Comparison of ENCODE assay signal across 17 mouse cellular contexts in the genomic region with DNA sequence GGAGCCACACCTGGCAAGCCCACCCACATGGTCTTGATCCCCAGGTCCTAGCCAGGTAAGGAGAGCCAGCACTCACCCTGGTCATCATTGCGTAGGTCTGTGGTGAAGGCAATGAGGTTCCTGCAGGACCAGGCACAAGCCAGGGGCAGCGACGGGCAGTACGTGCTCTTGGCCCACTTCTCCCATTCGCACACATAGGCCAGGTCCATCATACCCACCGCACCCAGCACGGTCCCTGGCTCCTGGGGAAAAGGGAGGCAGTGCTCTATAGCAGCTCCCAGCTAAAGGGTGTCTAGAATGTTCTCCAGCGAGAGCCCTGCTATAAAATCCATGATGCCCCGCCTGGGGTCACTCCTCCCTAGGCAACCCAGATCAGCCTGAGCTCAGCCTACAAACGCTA. TPM values are rescaled to one million over a fixed set of nuclear protein-coding genes. Genes with fewer than 3 reads are reported as not detected.
DNase-seq lines count a peak whose midpoint lies in the region; ATAC-seq and TF ChIP-seq lines count a peak whose summit lies in the region.
"Had no signal": no experiment of that assay in that cellular context is flagged by ENCODE, and none has a peak within 500 bp of the region (broad histone marks: within the 10 kb centered on the region; RNA-seq: fewer than 3 reads in every experiment).

No protein-coding gene starts in this region.

- H3K27me3 ChIP-seq in forebrain, embryonic 13.5 days = 0 out of 2 replicates have a peak, but pooled peaks cover 7% of the 10 kb centered on the region
- no peaks in the 10 kb centered on the region for H3K27me3 ChIP-seq in forebrain, postnatal 0 days (ENCODE audit: insufficient read depth, low read length)
- H3K27me3 ChIP-seq in kidney, embryonic 14.5 days (ENCODE audit: control insufficient read depth, insufficient read depth, low read length) = no peaks in the 10 kb centered on the region
- H3K27me3 ChIP-seq in neural tube, embryonic 15.5 days (replicated peaks) = 0 out of 2 replicates have a peak, but pooled peaks cover 3% of the 10 kb centered on the region
- H3K27me3 ChIP-seq: embryonic facial prominence, embryonic 12.5 days had no signal

- intact Hi-C loops in gastrocnemius, postnatal 14 days (cut with DNase I; ENCODE audit: low total_unique reads) = no loop called here

- H3K27ac ChIP-seq in forebrain, embryonic 13.5 days = no peak overlapping the region
- H3K27ac ChIP-seq in forebrain, postnatal 0 days (ENCODE audit: low read depth, low read length) = no peak overlapping the region
- H3K27ac ChIP-seq in kidney, embryonic 14.5 days (ENCODE audit: low read depth, low read length) = no peak overlapping the region
- no peak overlapping the region for H3K27ac ChIP-seq in neural tube, embryonic 15.5 days (replicated peaks)

- peaks cover 13% of the 10 kb centered on the region for H3K4me1 ChIP-seq in forebrain, embryonic 13.5 days
- peaks cover 3% of the 10 kb centered on the region; the same call in 1 of the 2 replicates for H3K4me1 ChIP-seq in forebrain, postnatal 0 days (ENCODE audit: insufficient read depth)
- no peaks in the 10 kb centered on the region for H3K4me1 ChIP-seq in kidney, embryonic 14.5 days (ENCODE audit: control insufficient read depth, insufficient read depth, low read length)
- H3K4me1 ChIP-seq in neural tube, embryonic 15.5 days = peaks cover 16% of the 10 kb centered on the region

- ATAC-seq in forebrain, embryonic 13.5 days = no peak
- ATAC-seq in forebrain, postnatal 0 days = no peak
- ATAC-seq in kidney, embryonic 14.5 days (ENCODE audit: low FRiP score, low TSS enrichment) = no peak
- ATAC-seq in neural tube, embryonic 15.5 days (ENCODE audit: low FRiP score) = no peak

- DNase-seq in forebrain, postnatal 0 days = no peak
- no peak for DNase-seq in kidney, postnatal 25 days
- no peak for DNase-seq in neural tube, embryonic 10.5 days (ENCODE audit: extremely low spot score, low spot score)
- DNase-seq in gastrocnemius, postnatal 14 days = no peak
- DNase-seq: cerebellum, adult 8-10 months; gastrocnemius, postnatal 36 days; kidney, adult 2 months; lung, postnatal 4 days; right cerebral cortex, postnatal 25 days had no signal

- H3K4me2 ChIP-seq in forebrain, embryonic 13.5 days = peak overlapping the region; percentile 48; the same call in 1 of the 2 replicates
- H3K4me2 ChIP-seq in forebrain, postnatal 0 days (ENCODE audit: low read depth) = no peak overlapping the region
- peak overlapping the region; percentile 36; the same call in 1 of the 2 replicates for H3K4me2 ChIP-seq in kidney, embryonic 14.5 days (replicated peaks; ENCODE audit: low read depth, low read length)
- peak overlapping the region; percentile 61; the same call in 1 of the 2 replicates for H3K4me2 ChIP-seq in neural tube, embryonic 15.5 days

- H3K4me3 ChIP-seq in forebrain, embryonic 13.5 days = no peak overlapping the region
- H3K4me3 ChIP-seq in forebrain, postnatal 0 days (ENCODE audit: low read depth, low read length) = no peak overlapping the region
- H3K4me3 ChIP-seq in kidney, embryonic 14.5 days (ENCODE audit: low read length) = no peak overlapping the region
- peak overlapping the region; percentile 60; the same call in 1 of the 2 replicates for H3K4me3 ChIP-seq in neural tube, embryonic 15.5 days (replicated peaks)

- 95% methylated on average over 10 of the region's 10 CpGs for WGBS in forebrain, embryonic 13.5 days
- 92% methylated on average over 10 of the region's 10 CpGs for WGBS in forebrain, postnatal 0 days
- WGBS in kidney, embryonic 14.5 days = 87% methylated on average over 10 of the region's 10 CpGs
- WGBS in neural tube, embryonic 15.5 days = 95% methylated on average over 10 of the region's 10 CpGs

- H3K36me3 ChIP-seq in forebrain, embryonic 13.5 days (ENCODE audit: poor library complexity, severe bottlenecking) = peaks cover 62% of the 10 kb centered on the region
- peaks cover 47% of the 10 kb centered on the region for H3K36me3 ChIP-seq in forebrain, postnatal 0 days (ENCODE audit: insufficient read depth)
- H3K36me3 ChIP-seq in kidney, embryonic 14.5 days (ENCODE audit: control insufficient read depth, insufficient read depth, low read length) = peaks cover 57% of the 10 kb centered on the region
- peaks cover 48% of the 10 kb centered on the region for H3K36me3 ChIP-seq in neural tube, embryonic 15.5 days

- no peak for TF ChIP-seq CTCF in forebrain, postnatal 0 days (IDR thresholded peaks at IDR 0.05; ENCODE audit: low read depth)

- no peak overlapping the region for H3K9ac ChIP-seq in forebrain, embryonic 13.5 days
- H3K9ac ChIP-seq in forebrain, postnatal 0 days = no peak overlapping the region
- no peak overlapping the region for H3K9ac ChIP-seq in kidney, embryonic 14.5 days (ENCODE audit: low read depth, low read length)
- H3K9ac ChIP-seq in neural tube, embryonic 15.5 days (replicated peaks) = no peak overlapping the region

- H3K9me3 ChIP-seq in forebrain, embryonic 13.5 days (replicated peaks) = no peaks in the 10 kb centered on the region
- no peaks in the 10 kb centered on the region for H3K9me3 ChIP-seq in forebrain, postnatal 0 days (ENCODE audit: low read length)
- H3K9me3 ChIP-seq in kidney, embryonic 14.5 days (ENCODE audit: control insufficient read depth, low read length) = no peaks in the 10 kb centered on the region
- no peaks in the 10 kb centered on the region for H3K9me3 ChIP-seq in neural tube, embryonic 15.5 days (replicated peaks)
- H3K9me3 ChIP-seq: embryonic facial prominence, embryonic 12.5 days had no signal

RNA-seq across cellular contexts. Expression of gene Med16, which starts 1.3 kb away (rescaled TPM):
- polyA plus RNA-seq in forebrain, embryonic 13.5 days (2015; fragmentation: Nextera tagmentation; extraction: Ambion mirVana) = 49.0 and 59.0 TPM in 2 replicates
- 47.0 and 60.9 TPM in 2 replicates for total RNA-seq in forebrain, postnatal 0 days (2014; rRNA removed)
- polyA plus RNA-seq in forebrain, postnatal 0 days (2015; fragmentation: Nextera tagmentation; extraction: Ambion mirVana) = 46.1 and 56.0 TPM in 2 replicates
- polyA plus RNA-seq in kidney, embryonic 14.5 days (2014; fragmentation: Nextera tagmentation; extraction: Ambion mirVana) = 48.0 and 61.2 TPM in 2 replicates
- 44.9 and 46.7 TPM in 2 replicates for polyA plus RNA-seq in neural tube, embryonic 15.5 days (2015; fragmentation: Nextera tagmentation; extraction: Ambion mirVana)
- total RNA-seq in gastrocnemius, postnatal 14 days (2021) = 10 to 100 TPM; 37.7 to 38.1 TPM

RNA-seq across cellular contexts. Expression of gene Gm26602, which starts 3.2 kb away (rescaled TPM):
- polyA plus RNA-seq in forebrain, embryonic 13.5 days (2015; fragmentation: Nextera tagmentation; extraction: Ambion mirVana) = 33.6 TPM in 1 of 2 replicates, not detected in the other
- not detected in 2 replicates for total RNA-seq in forebrain, postnatal 0 days (2014; rRNA removed)
- polyA plus RNA-seq in forebrain, postnatal 0 days (2015; fragmentation: Nextera tagmentation; extraction: Ambion mirVana) = 34.4 and 39.2 TPM in 2 replicates
- 4.6 and 10.8 TPM in 2 replicates for polyA plus RNA-seq in kidney, embryonic 14.5 days (2014; fragmentation: Nextera tagmentation; extraction: Ambion mirVana)
- polyA plus RNA-seq in neural tube, embryonic 15.5 days (2015; fragmentation: Nextera tagmentation; extraction: Ambion mirVana) = 22.7 and 23.6 TPM in 2 replicates
- not detected for total RNA-seq in gastrocnemius, postnatal 14 days (2021)
- total RNA-seq: gastrocnemius, postnatal 36 days; layer of hippocampus, postnatal 10 days; left cerebral cortex, postnatal 36 days had no signal
- polyA plus RNA-seq: activated CD4-positive, CD25-positive, alpha-beta regulatory T cell, adult 4 months; kidney, adult 2 months had no signal

RNA-seq across cellular contexts. Expression of gene Kiss1r, which starts 9.4 kb away (rescaled TPM):
- 1.0 and 1.3 TPM in 2 replicates for polyA plus RNA-seq in forebrain, embryonic 13.5 days (2015; fragmentation: Nextera tagmentation; extraction: Ambion mirVana)
- 4.2 and 5.4 TPM in 2 replicates for total RNA-seq in forebrain, postnatal 0 days (2014; rRNA removed)
- polyA plus RNA-seq in forebrain, postnatal 0 days (2015; fragmentation: Nextera tagmentation; extraction: Ambion mirVana) = 3.4 and 3.6 TPM in 2 replicates
- 0.47 and 0.61 TPM in 2 replicates for polyA plus RNA-seq in kidney, embryonic 14.5 days (2014; fragmentation: Nextera tagmentation; extraction: Ambion mirVana)
- polyA plus RNA-seq in neural tube, embryonic 15.5 days (2015; fragmentation: Nextera tagmentation; extraction: Ambion mirVana) = 1.8 and 2.8 TPM in 2 replicates
- under 1 TPM; 0.27 to 0.44 TPM for total RNA-seq in gastrocnemius, postnatal 14 days (2021)

RNA-seq across cellular contexts. Expression of gene R3hdm4, which starts 13.6 kb away (rescaled TPM):
- 200 and 217 TPM in 2 replicates for polyA plus RNA-seq in forebrain, embryonic 13.5 days (2015; fragmentation: Nextera tagmentation; extraction: Ambion mirVana)
- 117 and 129 TPM in 2 replicates for total RNA-seq in forebrain, postnatal 0 days (2014; rRNA removed)
- polyA plus RNA-seq in forebrain, postnatal 0 days (2015; fragmentation: Nextera tagmentation; extraction: Ambion mirVana) = 282 and 333 TPM in 2 replicates
- 102 and 137 TPM in 2 replicates for polyA plus RNA-seq in kidney, embryonic 14.5 days (2014; fragmentation: Nextera tagmentation; extraction: Ambion mirVana)
- 264 and 288 TPM in 2 replicates for polyA plus RNA-seq in neural tube, embryonic 15.5 days (2015; fragmentation: Nextera tagmentation; extraction: Ambion mirVana)
- total RNA-seq in gastrocnemius, postnatal 14 days (2021) = 100 to 1,000 TPM in 1 of 2 experiments, 10 to 100 TPM in 1; 98.8 to 106 TPM

RNA-seq across cellular contexts. Expression of gene Cfd, which starts 16.8 kb away (rescaled TPM):
- polyA plus RNA-seq in forebrain, embryonic 13.5 days (2015; fragmentation: Nextera tagmentation; extraction: Ambion mirVana) = not detected in 2 replicates
- total RNA-seq in forebrain, postnatal 0 days (2014; rRNA removed) = not detected in 2 replicates
- not detected in 2 replicates for polyA plus RNA-seq in forebrain, postnatal 0 days (2015; fragmentation: Nextera tagmentation; extraction: Ambion mirVana)
- polyA plus RNA-seq in kidney, embryonic 14.5 days (2014; fragmentation: Nextera tagmentation; extraction: Ambion mirVana) = not detected in 2 replicates
- not detected in 2 replicates for polyA plus RNA-seq in neural tube, embryonic 15.5 days (2015; fragmentation: Nextera tagmentation; extraction: Ambion mirVana)
- 10 to 100 TPM in 1 of 2 experiments, 1 to 10 TPM in 1; 3.6 to 16.6 TPM for total RNA-seq in gastrocnemius, postnatal 14 days (2021)
- total RNA-seq: layer of hippocampus, postnatal 10 days; left cerebral cortex, postnatal 36 days had no signal
- polyA plus RNA-seq: activated CD4-positive, CD25-positive, alpha-beta regulatory T cell, adult 4 months; embryonic facial prominence, embryonic 12.5 days; heart, postnatal 0 days had no signal
